Mouse (Mus musculus): ENCODE results near the gene Iglon5. TPM values are rescaled to one million over a fixed set of nuclear protein-coding genes. Genes with fewer than 3 reads are reported as not detected.

Gene Iglon5
- polyA plus RNA-seq, 1 experiment from 2014 or later, result 2.0 TPM

- H3K4me2 ChIP-seq (ENCODE audit: low read depth, low read length, severe bottlenecking), result no peak overlapping the region
- WGBS, result 6% methylated on average over 13 of the region's 13 CpGs
- H3K9me3 ChIP-seq (ENCODE audit: control insufficient read depth, low read length), result no peaks in the 10 kb centered on the region
- H3K27ac ChIP-seq (ENCODE audit: low read depth, low read length), result no peak overlapping the region
- no peak overlapping the region for H3K9ac ChIP-seq (ENCODE audit: low read length)
- no peaks in the 10 kb centered on the region for H3K36me3 ChIP-seq (ENCODE audit: control insufficient read depth, insufficient read depth, low read length)
- peaks cover 26% of the 10 kb centered on the region for H3K27me3 ChIP-seq (ENCODE audit: control insufficient read depth, insufficient read depth, low read length)
- ATAC-seq (replicated peaks; ENCODE audit: low FRiP score) (peak; percentile 42; the same call in 1 of the 2 replicates), DNase-seq (ENCODE audit: low spot score) (no peak)
- 0 out of 2 replicates have a peak, but pooled peaks cover 1% of the 10 kb centered on the region for H3K4me1 ChIP-seq (replicated peaks; ENCODE audit: control insufficient read depth, insufficient read depth, low read length)
- H3K4me3 ChIP-seq (ENCODE audit: low read depth, low read length), result no peak overlapping the region
Observed at GRCm38 (mm10) chr7:43476376-43476775, 13.5 kb downstream of the Iglon5 start.

DNA sequence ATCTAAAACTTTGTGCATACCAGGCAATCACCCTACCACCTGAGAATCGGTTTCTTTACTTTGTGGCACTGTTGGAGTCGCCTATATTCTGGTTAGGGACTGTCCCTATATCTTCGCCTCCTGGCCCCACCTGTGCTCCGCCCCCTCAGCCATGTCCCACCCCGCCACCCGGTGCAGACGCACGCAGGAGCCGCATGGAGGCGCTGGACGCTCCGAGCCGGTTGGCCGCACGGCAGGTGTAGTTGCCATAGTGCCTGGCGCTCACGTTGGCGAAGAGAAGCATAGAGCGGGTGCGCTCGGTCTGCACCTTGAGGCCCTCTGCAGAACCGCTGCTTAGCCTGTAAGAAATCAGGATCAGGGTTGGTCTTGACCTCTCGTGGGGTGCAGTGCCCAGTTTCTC lies 14.2 kb downstream of the Iglon5 start:
- Histone ChIP-seq H3K4me2 (ENCODE audit: low read depth, low read length, severe bottlenecking) (no peak overlapping the region), H3K4me1 (replicated peaks; ENCODE audit: control insufficient read depth, insufficient read depth, low read length) (0 out of 2 replicates have a peak, but pooled peaks cover 1% of the 10 kb centered on the region), H3K9me3 (ENCODE audit: control insufficient read depth, low read length) (no peaks in the 10 kb centered on the region), H3K27ac (ENCODE audit: low read depth, low read length) (no peak overlapping the region), H3K27me3 (ENCODE audit: control insufficient read depth, insufficient read depth, low read length) (peaks cover 26% of the 10 kb centered on the region), H3K36me3 (ENCODE audit: control insufficient read depth, insufficient read depth, low read length) (no peaks in the 10 kb centered on the region), H3K4me3 (ENCODE audit: low read depth, low read length) (no peak overlapping the region), H3K9ac (ENCODE audit: low read length) (no peak overlapping the region)
- 9% methylated on average over 23 of the region's 23 CpGs for WGBS
- DNase-seq (ENCODE audit: low spot score) (peak; percentile 64), ATAC-seq (replicated peaks; ENCODE audit: low FRiP score) (0 out of 2 replicates have a peak, but pooled peaks have one; percentile 28)

DNA sequence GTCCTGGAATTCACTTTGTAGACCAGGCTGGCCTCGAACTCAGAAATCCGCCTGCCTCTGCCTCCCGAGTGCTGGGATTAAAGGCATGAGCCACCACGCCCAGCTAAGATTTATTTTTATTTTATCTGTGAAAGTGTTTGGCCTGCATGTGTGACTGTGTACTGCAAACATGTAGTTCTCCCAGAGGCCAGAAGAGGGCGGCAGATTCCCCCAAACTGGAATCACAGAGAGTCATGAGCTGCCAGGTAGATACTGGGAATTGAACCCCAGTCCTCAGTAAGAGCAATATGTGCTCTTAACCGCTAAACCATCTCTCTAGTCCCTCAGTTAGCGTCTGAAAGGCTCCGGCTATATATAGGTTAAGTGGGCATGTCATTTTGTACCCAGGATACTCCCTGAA lies 19.5 kb downstream of the Iglon5 start:
- H3K27ac ChIP-seq (ENCODE audit: low read depth, low read length), result no peak overlapping the region
- no peak overlapping the region for H3K4me3 ChIP-seq (ENCODE audit: low read depth, low read length)
- 38% methylated on average over 8 of the region's 8 CpGs for WGBS
- no peaks in the 10 kb centered on the region for H3K4me1 ChIP-seq (replicated peaks; ENCODE audit: control insufficient read depth, insufficient read depth, low read length)
- H3K9ac ChIP-seq (ENCODE audit: low read length), result no peak overlapping the region
- H3K36me3 ChIP-seq (ENCODE audit: control insufficient read depth, insufficient read depth, low read length), result no peaks in the 10 kb centered on the region
- DNase-seq (ENCODE audit: low spot score) (peak; percentile 82), ATAC-seq (replicated peaks; ENCODE audit: low FRiP score) (no peak)
- no peaks in the 10 kb centered on the region for H3K9me3 ChIP-seq (ENCODE audit: control insufficient read depth, low read length)
- no peak overlapping the region for H3K4me2 ChIP-seq (ENCODE audit: low read depth, low read length, severe bottlenecking)
- H3K27me3 ChIP-seq (ENCODE audit: control insufficient read depth, insufficient read depth, low read length), result peaks cover 2% of the 10 kb centered on the region; the same call in 1 of the 2 replicates

- H3K4me2 ChIP-seq (ENCODE audit: low read depth, low read length, severe bottlenecking), result peak overlapping the region; percentile 72
- H3K36me3 ChIP-seq (ENCODE audit: control insufficient read depth, insufficient read depth, low read length), result no peaks in the 10 kb centered on the region
- peaks cover 12% of the 10 kb centered on the region for H3K27me3 ChIP-seq (ENCODE audit: control insufficient read depth, insufficient read depth, low read length)
- DNase-seq (ENCODE audit: low spot score), result peak; percentile 90
- peak overlapping the region; percentile 29 for H3K9ac ChIP-seq (ENCODE audit: low read length)
- no peak overlapping the region for H3K27ac ChIP-seq (ENCODE audit: low read depth, low read length)
- H3K4me3 ChIP-seq (ENCODE audit: low read depth, low read length), result peak overlapping the region; percentile 35
- H3K4me1 ChIP-seq (replicated peaks; ENCODE audit: control insufficient read depth, insufficient read depth, low read length), result no peaks in the 10 kb centered on the region
- peak; percentile 58 for ATAC-seq (replicated peaks; ENCODE audit: low FRiP score)
- under 1% methylated on average over 32 of the region's 33 CpGs for WGBS
- H3K9me3 ChIP-seq (ENCODE audit: control insufficient read depth, low read length), result no peaks in the 10 kb centered on the region
Observed at GRCm38 (mm10) chr7:43466099-43466694, 23.7 kb downstream of the Iglon5 start.

GRCm38 (mm10) chr7:43465344-43466098 lies 24.4 kb downstream of the Iglon5 start:
- peak overlapping the region; percentile 72 for H3K4me2 ChIP-seq (ENCODE audit: low read depth, low read length, severe bottlenecking)
- peak overlapping the region; percentile 35 for H3K4me3 ChIP-seq (ENCODE audit: low read depth, low read length)
- peak overlapping the region; percentile 49 for H3K9ac ChIP-seq (ENCODE audit: low read length)
- H3K4me1 ChIP-seq (replicated peaks; ENCODE audit: control insufficient read depth, insufficient read depth, low read length), result no peaks in the 10 kb centered on the region
- ATAC-seq (replicated peaks; ENCODE audit: low FRiP score) (peak; percentile 83), DNase-seq (ENCODE audit: low spot score) (peak; percentile 91)
- peaks cover 12% of the 10 kb centered on the region for H3K27me3 ChIP-seq (ENCODE audit: control insufficient read depth, insufficient read depth, low read length)
- H3K9me3 ChIP-seq (ENCODE audit: control insufficient read depth, low read length), result no peaks in the 10 kb centered on the region
- H3K36me3 ChIP-seq (ENCODE audit: control insufficient read depth, insufficient read depth, low read length), result no peaks in the 10 kb centered on the region
- under 1% methylated on average over 33 of the region's 33 CpGs for WGBS
- no peak overlapping the region for H3K27ac ChIP-seq (ENCODE audit: low read depth, low read length)

GRCm38 (mm10) chr7:43464864-43465343 lies 25.0 kb downstream of the Iglon5 start:
- DNase-seq (ENCODE audit: low spot score) (peak; percentile 80), ATAC-seq (replicated peaks; ENCODE audit: low FRiP score) (peak; percentile 15; the same call in 1 of the 2 replicates)
- Histone ChIP-seq H3K4me2 (ENCODE audit: low read depth, low read length, severe bottlenecking) (peak overlapping the region; percentile 72), H3K4me1 (replicated peaks; ENCODE audit: control insufficient read depth, insufficient read depth, low read length) (no peaks in the 10 kb centered on the region), H3K4me3 (ENCODE audit: low read depth, low read length) (peak overlapping the region; percentile 35), H3K27me3 (ENCODE audit: control insufficient read depth, insufficient read depth, low read length) (peaks cover 12% of the 10 kb centered on the region), H3K27ac (ENCODE audit: low read depth, low read length) (no peak overlapping the region), H3K9ac (ENCODE audit: low read length) (peak overlapping the region; percentile 49), H3K36me3 (ENCODE audit: control insufficient read depth, insufficient read depth, low read length) (no peaks in the 10 kb centered on the region), H3K9me3 (ENCODE audit: control insufficient read depth, low read length) (no peaks in the 10 kb centered on the region)
- 7% methylated on average over 35 of the region's 35 CpGs for WGBS

GRCm38 (mm10) chr7:43463976-43464375 lies 25.9 kb downstream of the Iglon5 start:
- no peak for DNase-seq (ENCODE audit: low spot score)
- H3K9me3 ChIP-seq (ENCODE audit: control insufficient read depth, low read length), result no peaks in the 10 kb centered on the region
- no peak for ATAC-seq (replicated peaks; ENCODE audit: low FRiP score)
- 86% methylated on average over 7 of the region's 7 CpGs for WGBS
- H3K4me1 ChIP-seq (replicated peaks; ENCODE audit: control insufficient read depth, insufficient read depth, low read length), result no peaks in the 10 kb centered on the region
- H3K4me3 ChIP-seq (ENCODE audit: low read depth, low read length), result no peak overlapping the region
- H3K27me3 ChIP-seq (ENCODE audit: control insufficient read depth, insufficient read depth, low read length), result peaks cover 12% of the 10 kb centered on the region
- H3K4me2 ChIP-seq (ENCODE audit: low read depth, low read length, severe bottlenecking), result no peak overlapping the region
- no peaks in the 10 kb centered on the region for H3K36me3 ChIP-seq (ENCODE audit: control insufficient read depth, insufficient read depth, low read length)
- no peak overlapping the region for H3K27ac ChIP-seq (ENCODE audit: low read depth, low read length)
- H3K9ac ChIP-seq (ENCODE audit: low read length), result no peak overlapping the region

GRCm38 (mm10) chr7:43462851-43463250 lies 27.0 kb downstream of the Iglon5 start, which contains the start of gene Vsig10l:
Gene Vsig10l, plus strand, starts transcription at chr7:43463151.
- H3K9me3 ChIP-seq (ENCODE audit: control insufficient read depth, low read length), result no peaks in the 10 kb centered on the region

More at GRCm38 (mm10) chr7:43462851-43463250, 27.0 kb downstream of the Iglon5 start, which contains the start of gene Vsig10l:
- ATAC-seq (replicated peaks; ENCODE audit: low FRiP score) (no peak), DNase-seq (ENCODE audit: low spot score) (no peak)
- no peak within 1 kb of the TSS for H3K4me2 ChIP-seq (ENCODE audit: low read depth, low read length, severe bottlenecking)
- H3K9ac ChIP-seq (ENCODE audit: low read length), result no peak within 1 kb of the TSS
- 71% methylated on average over 4 of the region's 4 CpGs for WGBS
- no peak within 1 kb of the TSS for H3K27ac ChIP-seq (ENCODE audit: low read depth, low read length)
- H3K4me1 ChIP-seq (replicated peaks; ENCODE audit: control insufficient read depth, insufficient read depth, low read length), result no peaks in the 10 kb centered on the region
- no peak within 1 kb of the TSS for H3K4me3 ChIP-seq (ENCODE audit: low read depth, low read length)
- peaks cover 12% of the 10 kb centered on the region for H3K27me3 ChIP-seq (ENCODE audit: control insufficient read depth, insufficient read depth, low read length)
- no peaks in the 10 kb centered on the region for H3K36me3 ChIP-seq (ENCODE audit: control insufficient read depth, insufficient read depth, low read length)
